Mouse (Mus musculus) C2C12 (cell line): ENCODE results near the gene Vkorc1.

Source experiments
- CEBPB ChIP-seq: IDR thresholded peaks from one replicate; pipeline ENCODE4 v1.6.1; 2011; ENCODE audit warnings: low read depth, mild to moderate bottlenecking, control low read depth, moderate library complexity
- CTCF ChIP-seq: IDR thresholded peaks from one replicate; pipeline ENCODE4 v1.5.1; 2011; ENCODE audit not compliant: control insufficient read depth, insufficient read depth, insufficient read length
- MAX ChIP-seq: IDR thresholded peaks from one replicate; pipeline ENCODE4 v1.6.1; 2011; ENCODE audit warnings: mild to moderate bottlenecking, control low read depth
- USF1 ChIP-seq: IDR thresholded peaks from one replicate; pipeline ENCODE4 v1.6.1; 2011; ENCODE audit warnings: low read depth, mild to moderate bottlenecking, control low read depth, moderate library complexity

- TF ChIP-seq CTCF (no peak), USF1 (no peak), CEBPB (no peak), MAX (no peak)
Observed at GRCm38 (mm10) chr7:127888821-127889220, 6.6 kb downstream of the Vkorc1 start.
